Mouse (Mus musculus) kidney, adult 2 months (tissue): Measurements from ENCODE around the gene A830005F24Rik.
"Not testable (repeated sequence)": the region's sequence is repeated elsewhere in the genome, so short reads cannot be mapped to it uniquely, and the experiment has no call there.

Source experiments
- CTCF ChIP-seq: fragments of 200-500 bp; conservative IDR thresholded peaks from 2 replicates; pipeline ENCODE4 v1.5.1; 2011; ENCODE audit warnings: low read depth, mild to moderate bottlenecking, control low read depth, low read length, moderate library complexity, mixed read lengths; ENCODE audit not compliant: insufficient read depth, insufficient read length
- POLR2A ChIP-seq: fragments of 200-500 bp; IDR thresholded peaks from one replicate; pipeline ENCODE4 v1.6.1; 2011; ENCODE audit warnings: low read depth, low read length, control low read depth

- not testable (repeated sequence) for TF ChIP-seq CTCF, POLR2A
Observed at GRCm38 (mm10) chr13:48519122-48519521, 5.8 kb downstream of the A830005F24Rik start.
